Mouse (Mus musculus): ENCODE measurements around the gene Ptprd. TPM values are rescaled to one million over a fixed set of nuclear protein-coding genes. Genes with fewer than 3 reads are reported as not detected.
A peak's percentile ranks its signal among the peaks of the same experiment; 100 is the strongest.

Ptprd gene
- 101 and 108 TPM in 2 replicates for polyA plus RNA-seq (2012; rRNA removed)

DNA sequence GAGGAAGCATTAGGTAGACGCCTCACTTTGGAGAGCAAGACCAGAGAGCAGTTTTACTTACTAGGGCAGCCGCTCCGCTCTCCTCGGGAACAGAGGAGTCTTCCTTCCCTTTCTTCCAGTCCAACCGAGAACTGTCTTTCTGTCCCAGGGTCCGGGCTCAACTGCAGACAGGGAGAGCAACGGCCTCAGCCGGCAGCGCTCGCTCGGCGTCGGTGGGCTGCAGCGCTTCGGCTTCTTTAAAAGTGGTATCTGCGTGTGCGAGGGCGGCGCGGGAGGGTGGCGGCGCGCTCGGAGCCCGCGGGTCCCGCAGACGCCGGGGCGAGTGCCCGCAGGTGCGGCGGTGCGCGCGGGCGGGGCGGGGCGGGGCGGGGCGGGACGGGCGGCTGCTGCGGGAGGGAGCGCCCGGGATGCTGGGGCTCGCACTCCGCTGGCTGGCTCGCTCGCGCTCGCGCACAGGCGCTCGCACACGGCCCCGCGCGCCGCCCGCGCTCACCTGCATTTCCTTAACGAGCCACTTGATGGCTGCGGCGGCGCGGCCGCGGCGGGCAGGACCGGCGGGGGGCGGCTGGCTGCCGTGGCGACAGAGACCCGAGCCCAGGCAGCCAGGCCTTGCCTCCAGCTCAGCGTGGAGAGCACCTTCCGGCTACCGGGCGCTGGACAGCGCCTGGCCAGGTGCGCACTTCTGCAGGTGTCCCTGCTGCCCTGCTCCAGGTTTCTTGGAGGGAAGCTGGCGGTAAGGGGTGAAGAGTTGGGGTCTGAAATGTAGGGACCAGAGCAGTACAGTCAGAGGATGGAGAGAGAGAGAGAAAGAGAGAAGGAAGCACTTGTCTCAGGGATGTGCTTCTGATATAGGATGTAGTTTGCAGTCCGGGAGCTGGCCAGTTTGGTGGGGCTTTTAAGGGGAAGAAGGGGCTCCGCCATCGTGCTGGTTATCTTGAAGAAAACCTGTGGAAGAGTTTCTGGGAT, at the start of gene Ptprd:
Gene Ptprd, minus strand, starts transcription at position 433 of the 966 bp plus-strand sequence.
- Histone ChIP-seq H3K4me1 (ENCODE audit: control insufficient read depth, insufficient read depth, low read length) (no peaks in the 10 kb centered on the region), H3K27me3 (ENCODE audit: control insufficient read depth, insufficient read depth, low read length) (no peaks in the 10 kb centered on the region), H3K4me3 (replicated peaks; ENCODE audit: insufficient read depth, low read depth, low read length) (peak within 1 kb of the TSS; percentile 69), H3K27ac (ENCODE audit: insufficient read depth, low read length) (no peak within 1 kb of the TSS)
- peak; percentile 56 to 65 for DNase-seq
- no peak for TF ChIP-seq CTCF (IDR thresholded peaks at IDR 0.05; ENCODE audit: borderline replicate concordance, insufficient read depth, low read depth, low read length)
- no peak for TF ChIP-seq POLR2A (IDR thresholded peaks at IDR 0.05; ENCODE audit: borderline replicate concordance, insufficient read depth, low read length)
- WGBS: 1% methylated on average over 66 of the region's 86 CpGs

- no peaks in the 10 kb centered on the region for H3K4me1 ChIP-seq (ENCODE audit: control insufficient read depth, insufficient read depth, low read length)
- no peaks in the 10 kb centered on the region for H3K27me3 ChIP-seq (ENCODE audit: control insufficient read depth, insufficient read depth, low read length)
- H3K4me3 ChIP-seq (replicated peaks; ENCODE audit: insufficient read depth, low read depth, low read length): no peak overlapping the region
- WGBS: 84% methylated on average over 2 of the region's 2 CpGs
- no peak for DNase-seq
- no peak overlapping the region for H3K27ac ChIP-seq (ENCODE audit: insufficient read depth, low read length)
- TF ChIP-seq POLR2A (IDR thresholded peaks at IDR 0.05; ENCODE audit: borderline replicate concordance, insufficient read depth, low read length) (no peak), CTCF (IDR thresholded peaks at IDR 0.05; ENCODE audit: borderline replicate concordance, insufficient read depth, low read depth, low read length) (no peak)
Observed at GRCm38 (mm10) chr4:78235820-78236219, 24.1 kb upstream of the Ptprd start.

GRCm38 (mm10) chr4:78235316-78235715, 23.6 kb upstream of the Ptprd start:
- no peak overlapping the region for H3K27ac ChIP-seq (ENCODE audit: insufficient read depth, low read length)
- H3K4me3 ChIP-seq (replicated peaks; ENCODE audit: insufficient read depth, low read depth, low read length): no peak overlapping the region
- TF ChIP-seq POLR2A (IDR thresholded peaks at IDR 0.05; ENCODE audit: borderline replicate concordance, insufficient read depth, low read length) (no peak), CTCF (IDR thresholded peaks at IDR 0.05; ENCODE audit: borderline replicate concordance, insufficient read depth, low read depth, low read length) (no peak)
- H3K4me1 ChIP-seq (ENCODE audit: control insufficient read depth, insufficient read depth, low read length): no peaks in the 10 kb centered on the region
- WGBS: 63% methylated on average over 2 of the region's 2 CpGs
- H3K27me3 ChIP-seq (ENCODE audit: control insufficient read depth, insufficient read depth, low read length): no peaks in the 10 kb centered on the region
- DNase-seq: no peak

DNA sequence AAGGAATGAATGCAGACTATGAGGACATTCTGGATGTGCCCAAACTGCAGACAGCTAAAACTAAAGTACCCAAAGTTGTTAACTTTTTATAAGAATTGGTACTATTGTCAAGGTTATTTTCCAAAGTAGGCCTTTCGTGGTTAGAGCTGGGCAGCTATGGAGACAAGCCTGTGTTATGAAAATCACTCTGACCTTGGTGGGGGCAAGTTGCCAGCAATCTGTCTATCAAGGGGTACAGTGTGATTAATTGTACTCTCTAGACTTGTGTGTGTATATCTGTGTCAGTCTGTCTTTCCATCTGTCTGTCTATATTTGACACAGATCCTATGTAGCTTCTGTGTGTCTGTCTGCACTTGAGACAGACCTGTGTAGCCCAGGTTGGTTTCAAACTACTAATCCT, 22.9 kb upstream of the Ptprd start:
- H3K4me1 ChIP-seq (ENCODE audit: control insufficient read depth, insufficient read depth, low read length): no peaks in the 10 kb centered on the region
- WGBS: 25% methylated on average over 1 of the region's 1 CpGs
- DNase-seq: no peak
- TF ChIP-seq POLR2A (IDR thresholded peaks at IDR 0.05; ENCODE audit: borderline replicate concordance, insufficient read depth, low read length) (no peak), CTCF (IDR thresholded peaks at IDR 0.05; ENCODE audit: borderline replicate concordance, insufficient read depth, low read depth, low read length) (no peak)
- no peaks in the 10 kb centered on the region for H3K27me3 ChIP-seq (ENCODE audit: control insufficient read depth, insufficient read depth, low read length)
- no peak overlapping the region for H3K4me3 ChIP-seq (replicated peaks; ENCODE audit: insufficient read depth, low read depth, low read length)
- H3K27ac ChIP-seq (ENCODE audit: insufficient read depth, low read length): no peak overlapping the region

DNA sequence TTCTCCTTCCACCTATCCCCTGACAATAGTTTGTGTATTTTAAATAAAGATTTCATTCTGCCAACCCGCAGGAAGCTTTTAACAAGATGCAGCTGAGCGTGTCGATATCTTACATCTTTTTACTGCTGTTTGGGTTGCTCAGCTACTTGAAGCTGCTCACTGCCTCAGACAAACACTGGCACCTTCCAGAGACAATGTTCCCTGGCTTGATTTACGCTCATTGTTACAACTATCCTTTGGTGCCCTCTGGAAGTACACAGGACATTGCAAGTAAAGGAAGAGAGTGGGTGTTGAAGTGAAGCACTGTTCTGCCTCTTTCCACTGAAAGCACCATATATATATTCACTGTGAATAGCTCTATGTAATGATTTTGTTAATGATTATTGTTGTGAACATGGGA, 2.2 kb upstream of the Ptprd start:
- no peaks in the 10 kb centered on the region for H3K27me3 ChIP-seq (ENCODE audit: control insufficient read depth, insufficient read depth, low read length)
- no peak overlapping the region for H3K27ac ChIP-seq (ENCODE audit: insufficient read depth, low read length)
- TF ChIP-seq CTCF (IDR thresholded peaks at IDR 0.05; ENCODE audit: borderline replicate concordance, insufficient read depth, low read depth, low read length) (no peak), POLR2A (IDR thresholded peaks at IDR 0.05; ENCODE audit: borderline replicate concordance, insufficient read depth, low read length) (no peak)
- WGBS: 43% methylated on average over 4 of the region's 4 CpGs
- H3K4me1 ChIP-seq (ENCODE audit: control insufficient read depth, insufficient read depth, low read length): no peaks in the 10 kb centered on the region
- H3K4me3 ChIP-seq (replicated peaks; ENCODE audit: insufficient read depth, low read depth, low read length): no peak overlapping the region
- DNase-seq: no peak

DNA sequence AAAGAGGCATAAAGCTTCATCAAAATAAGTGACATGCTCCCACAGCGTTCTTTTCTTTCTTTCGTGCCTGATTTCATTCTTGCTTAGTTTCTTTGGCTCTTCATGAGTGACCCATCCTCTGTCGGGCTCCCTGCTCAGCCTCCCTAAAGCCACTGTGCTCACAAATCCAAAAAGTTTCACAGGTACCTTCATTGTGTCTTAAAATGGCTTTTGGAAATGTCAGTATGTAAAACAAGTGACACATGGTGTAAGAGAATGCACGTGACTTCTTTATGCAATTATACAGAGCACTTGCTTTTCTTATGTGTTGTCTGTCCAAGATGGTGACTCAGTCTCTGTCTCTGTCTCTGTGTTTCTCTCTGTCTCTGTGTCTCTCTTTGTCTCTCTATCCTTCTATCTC, 1.2 kb upstream of the Ptprd start:
- no peak for TF ChIP-seq POLR2A (IDR thresholded peaks at IDR 0.05; ENCODE audit: borderline replicate concordance, insufficient read depth, low read length)
- TF ChIP-seq CTCF (IDR thresholded peaks at IDR 0.05; ENCODE audit: borderline replicate concordance, insufficient read depth, low read depth, low read length): no peak
- 36% methylated on average over 4 of the region's 4 CpGs for WGBS
- Histone ChIP-seq H3K4me3 (replicated peaks; ENCODE audit: insufficient read depth, low read depth, low read length) (no peak overlapping the region), H3K27me3 (ENCODE audit: control insufficient read depth, insufficient read depth, low read length) (no peaks in the 10 kb centered on the region), H3K27ac (ENCODE audit: insufficient read depth, low read length) (no peak overlapping the region), H3K4me1 (ENCODE audit: control insufficient read depth, insufficient read depth, low read length) (no peaks in the 10 kb centered on the region)
- no peak for DNase-seq

DNA sequence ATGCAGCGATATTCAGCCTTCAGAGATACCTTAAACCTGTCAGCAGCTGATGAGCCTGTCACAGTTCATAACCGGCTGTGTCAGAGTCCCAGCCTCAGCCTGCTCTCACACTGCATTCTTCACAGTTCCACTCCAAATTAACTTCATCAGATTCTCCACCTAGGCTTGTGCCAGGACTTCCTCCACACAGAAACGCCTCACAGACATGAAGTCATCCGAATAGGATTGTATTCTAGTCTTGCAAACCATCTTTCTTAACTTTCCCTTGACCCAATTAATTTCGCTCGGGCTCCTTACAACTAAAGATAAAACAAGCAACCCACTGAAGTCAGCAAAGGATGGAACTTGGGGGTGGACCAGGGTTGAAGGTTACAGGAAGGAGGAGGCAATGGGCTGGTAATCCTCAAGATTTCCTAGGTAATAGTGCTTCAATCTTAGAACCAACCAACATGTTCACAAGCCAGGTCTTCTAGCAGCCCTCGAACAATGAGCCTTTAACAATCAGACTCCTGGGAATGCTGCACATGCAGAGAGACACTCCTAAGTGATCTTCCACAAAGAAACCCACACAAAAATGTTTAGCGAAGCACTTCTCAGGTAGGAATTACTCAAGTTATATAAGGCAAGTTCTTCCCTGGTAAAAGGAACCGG, 758 bp downstream of the Ptprd start:
- Histone ChIP-seq H3K27ac (ENCODE audit: insufficient read depth, low read length) (no peak overlapping the region), H3K4me1 (ENCODE audit: control insufficient read depth, insufficient read depth, low read length) (no peaks in the 10 kb centered on the region), H3K4me3 (replicated peaks; ENCODE audit: insufficient read depth, low read depth, low read length) (peak overlapping the region; percentile 69), H3K27me3 (ENCODE audit: control insufficient read depth, insufficient read depth, low read length) (no peaks in the 10 kb centered on the region)
- no peak for DNase-seq
- WGBS: 28% methylated on average over 9 of the region's 9 CpGs
- TF ChIP-seq CTCF (IDR thresholded peaks at IDR 0.05; ENCODE audit: borderline replicate concordance, insufficient read depth, low read depth, low read length) (no peak), POLR2A (IDR thresholded peaks at IDR 0.05; ENCODE audit: borderline replicate concordance, insufficient read depth, low read length) (no peak)
